Mouse (Mus musculus) G1E (cell line): Measurements from ENCODE around the gene Ablim1. TPM values are rescaled to one million over a fixed set of nuclear protein-coding genes. Genes with fewer than 3 reads are reported as not detected.

Source experiments
- ATAC-seq: 2 replicates; pipeline ENCODE4 v1.8.0; 2016; ENCODE audit warnings: mild to moderate bottlenecking; ENCODE audit not compliant: insufficient number of reproducible peaks, poor library complexity, low FRiP score, severe bottlenecking; ENCODE audit errors: extremely low read depth
- DNase-seq: peaks from one replicate; pipeline ENCODE4 v3.0.0; 2012; ENCODE audit warnings: low spot score
- H3K27me3 ChIP-seq: 2 replicates; pipeline ENCODE4 v1.6.1; 2012; ENCODE audit warnings: mild to moderate bottlenecking, low read length, inconsistent platforms; ENCODE audit not compliant: insufficient read depth
- H3K36me3 ChIP-seq: replicated peaks from 2 replicates; pipeline ENCODE3; 2012; ENCODE audit warnings: mild to moderate bottlenecking, inconsistent platforms
- H3K4me1 ChIP-seq: 2 replicates; pipeline ENCODE4 v1.6.1; 2012; ENCODE audit warnings: low read depth, low read length, inconsistent platforms, mixed read lengths; ENCODE audit not compliant: insufficient read depth
- H3K4me3 ChIP-seq: 2 replicates; pipeline ENCODE4 v1.5.1; 2012; ENCODE audit warnings: low read depth, mild to moderate bottlenecking, inconsistent platforms, low read length, moderate library complexity, mixed read lengths
- H3K9me3 ChIP-seq: replicated peaks from 2 replicates; pipeline ENCODE4 v1.6.1; 2012; ENCODE audit warnings: inconsistent platforms
- CTCF ChIP-seq: IDR thresholded peaks from 2 replicates; pipeline ENCODE4 v1.5.1; 2012; ENCODE audit warnings: low read depth, low read length, inconsistent platforms, mixed read lengths
- GATA1 ChIP-seq: IDR thresholded peaks from 2 replicates; pipeline ENCODE4 v1.6.1; 2012; ENCODE audit warnings: borderline replicate concordance, low read length, inconsistent platforms, mixed read lengths
- GATA2 ChIP-seq: IDR thresholded peaks from 2 replicates; pipeline ENCODE4 v1.6.1; 2012; ENCODE audit warnings: low read depth, low read length, inconsistent platforms, borderline replicate concordance
- POLR2AphosphoS5 ChIP-seq: IDR thresholded peaks from 2 replicates; pipeline ENCODE4 v1.6.1; 2012; ENCODE audit warnings: low read depth, low read length, inconsistent platforms; ENCODE audit not compliant: insufficient replicate concordance
- TAL1 ChIP-seq: conservative IDR thresholded peaks from 2 replicates; pipeline ENCODE4 v1.6.1; 2012; ENCODE audit warnings: low read depth, low read length, inconsistent platforms, mixed read lengths
- polyA plus RNA-seq: library from polyadenylated mRNA; stranded (reverse); fragments of >175 nt; gene quantifications from 2 replicates; pipeline ENCODE4 v1.2.3, GENCODE M21; 2012
- total RNA-seq, 2 experiments: library from RNA; stranded (forward) in 1 of 2; stranded (reverse) in 1 of 2; fragments of 200-1000 nt in 1 of 2; fragments of >200 nt in 1 of 2; fragmentation: Nextera tagmentation in 1 of 2; gene quantifications; 2 replicates each; pipeline ENCODE4 v1.2.3; 2014 to 2017

Gene Ablim1
- total and polyA plus RNA-seq, 3 experiments, result 0.08 to 0.71 TPM; not detected in 1

- H3K4me1 ChIP-seq, result peaks cover 7% of the 10 kb centered on the region; the same call in 1 of the 2 replicates
- H3K36me3 ChIP-seq, result no peaks in the 10 kb centered on the region
- no peak for ATAC-seq
- no peaks in the 10 kb centered on the region for H3K27me3 ChIP-seq
- no peak overlapping the region for H3K4me3 ChIP-seq
- H3K9me3 ChIP-seq, result no peaks in the 10 kb centered on the region
- TF ChIP-seq POLR2AphosphoS5 (no peak), CTCF (no peak), TAL1 (no peak), GATA1 (no peak)
- DNase-seq, result no peak
These were observed 201.8 kb downstream of the Ablim1 start for GRCm38 (mm10) chr19:57112816-57113406.

DNA sequence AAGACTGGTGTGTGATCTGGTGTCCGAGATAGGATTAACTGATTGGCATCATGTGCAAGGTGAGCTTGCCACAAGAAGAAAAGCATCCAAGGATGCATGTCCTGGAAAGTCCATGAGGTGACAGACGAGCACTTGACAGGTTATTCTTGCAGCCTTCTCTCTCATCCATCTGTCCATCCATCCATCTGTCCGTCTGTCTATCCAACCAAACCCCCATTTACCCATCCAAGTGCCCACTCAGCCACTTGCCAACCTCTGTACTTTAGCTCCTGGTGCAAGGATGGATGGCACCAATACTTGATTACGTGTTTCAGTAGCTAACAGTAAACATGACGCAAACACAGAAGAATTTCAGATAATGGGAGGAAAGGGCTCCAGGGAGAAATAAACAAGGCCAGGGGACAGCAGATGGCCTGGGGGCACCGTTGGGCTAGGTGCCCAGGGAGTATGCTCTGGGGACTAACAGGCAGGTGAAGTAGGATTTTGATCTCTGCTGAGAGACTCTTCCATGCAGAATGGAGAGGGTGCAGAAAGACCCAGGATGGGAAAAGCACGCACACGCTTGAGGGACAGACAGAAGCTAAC is 202.4 kb downstream of the Ablim1 start:
- Histone ChIP-seq H3K27me3 (no peaks in the 10 kb centered on the region), H3K4me1 (peaks cover 7% of the 10 kb centered on the region; the same call in 1 of the 2 replicates), H3K36me3 (no peaks in the 10 kb centered on the region), H3K4me3 (no peak overlapping the region), H3K9me3 (no peaks in the 10 kb centered on the region)
- no peak for TF ChIP-seq GATA2
- TF ChIP-seq GATA1, result no peak
- TF ChIP-seq POLR2AphosphoS5, result no peak
- no peak for TF ChIP-seq CTCF
- TF ChIP-seq TAL1, result no peak
- ATAC-seq (no peak), DNase-seq (no peak)

DNA sequence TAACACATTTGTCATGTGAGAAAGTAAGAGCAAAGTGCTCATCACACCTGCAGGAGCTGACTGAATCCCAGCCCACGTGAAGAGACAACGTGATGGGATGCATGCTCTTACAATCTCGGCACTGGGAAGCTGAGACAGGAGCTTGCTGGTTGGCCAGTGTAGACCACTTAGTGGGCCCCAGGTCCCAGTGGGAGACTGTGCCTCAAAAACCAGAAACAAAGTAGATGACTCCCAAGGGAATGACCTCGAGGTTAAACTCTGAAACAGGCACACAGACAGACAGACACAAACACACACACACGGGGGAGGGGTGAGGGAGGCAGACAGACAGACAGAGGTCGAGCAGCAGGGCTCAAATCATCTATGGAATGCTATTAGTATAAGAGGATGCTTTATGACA is 203.4 kb downstream of the Ablim1 start:
- TF ChIP-seq CTCF (no peak), TAL1 (no peak), GATA2 (no peak), GATA1 (no peak)
- no peak for DNase-seq
- Histone ChIP-seq H3K4me3 (no peak overlapping the region), H3K27me3 (no peaks in the 10 kb centered on the region), H3K36me3 (no peaks in the 10 kb centered on the region), H3K9me3 (no peaks in the 10 kb centered on the region), H3K4me1 (no peaks in the 10 kb centered on the region)
- ATAC-seq, result no peak

- DNase-seq (no peak), ATAC-seq (no peak)
- TF ChIP-seq GATA1 (no peak), GATA2 (no peak), CTCF (no peak), POLR2AphosphoS5 (no peak), TAL1 (no peak)
- Histone ChIP-seq H3K4me1 (no peaks in the 10 kb centered on the region), H3K9me3 (0 out of 2 replicates have a peak, but pooled peaks cover 4% of the 10 kb centered on the region), H3K36me3 (no peaks in the 10 kb centered on the region), H3K27me3 (no peaks in the 10 kb centered on the region), H3K4me3 (no peak overlapping the region)
These were observed 205.1 kb downstream of the Ablim1 start for GRCm38 (mm10) chr19:57109620-57110019.

GRCm38 (mm10) chr19:57106513-57106912 is 208.2 kb downstream of the Ablim1 start:
- no peak for ATAC-seq
- H3K4me3 ChIP-seq, result no peak overlapping the region
- TF ChIP-seq CTCF, result no peak
- TF ChIP-seq TAL1, result no peak
- no peak for TF ChIP-seq GATA1
- TF ChIP-seq POLR2AphosphoS5, result no peak
- no peak for TF ChIP-seq GATA2
- H3K36me3 ChIP-seq, result no peaks in the 10 kb centered on the region
- 0 out of 2 replicates have a peak, but pooled peaks cover 4% of the 10 kb centered on the region for H3K9me3 ChIP-seq
- H3K4me1 ChIP-seq, result no peaks in the 10 kb centered on the region
- no peak for DNase-seq
- H3K27me3 ChIP-seq, result no peaks in the 10 kb centered on the region

- DNase-seq (no peak), ATAC-seq (no peak)
- H3K27me3 ChIP-seq, result no peaks in the 10 kb centered on the region
- H3K36me3 ChIP-seq, result no peaks in the 10 kb centered on the region
- 0 out of 2 replicates have a peak, but pooled peaks cover 4% of the 10 kb centered on the region for H3K9me3 ChIP-seq
- H3K4me1 ChIP-seq, result no peaks in the 10 kb centered on the region
- no peak for TF ChIP-seq TAL1
- no peak for TF ChIP-seq GATA2
- TF ChIP-seq CTCF, result no peak
- no peak for TF ChIP-seq GATA1
- TF ChIP-seq POLR2AphosphoS5, result no peak
- H3K4me3 ChIP-seq, result no peak overlapping the region
These were observed 208.7 kb downstream of the Ablim1 start for GRCm38 (mm10) chr19:57106031-57106430.

- DNase-seq, result no peak
These were observed 209.6 kb downstream of the Ablim1 start for GRCm38 (mm10) chr19:57105156-57105555.

More at GRCm38 (mm10) chr19:57105156-57105555, 209.6 kb downstream of the Ablim1 start:
- TF ChIP-seq GATA1 (no peak), TAL1 (no peak), GATA2 (no peak), POLR2AphosphoS5 (no peak), CTCF (no peak)
- H3K9me3 ChIP-seq, result 0 out of 2 replicates have a peak, but pooled peaks cover 4% of the 10 kb centered on the region
- H3K36me3 ChIP-seq, result no peaks in the 10 kb centered on the region
- no peaks in the 10 kb centered on the region for H3K27me3 ChIP-seq
- no peak overlapping the region for H3K4me3 ChIP-seq
- ATAC-seq, result no peak
- no peaks in the 10 kb centered on the region for H3K4me1 ChIP-seq
